Mouse (Mus musculus) ES-E14 (cell line): ENCODE measurements around the gene Cyld.

Experiments
- HCFC1 ChIP-seq: IDR thresholded peaks from 2 replicates; pipeline ENCODE4 v1.6.1; 2012; ENCODE audit warnings: low read length, inconsistent platforms, borderline replicate concordance; ENCODE audit not compliant: insufficient read depth
- MAFK ChIP-seq: IDR thresholded peaks from 2 replicates; pipeline ENCODE4 v1.6.1; 2014; ENCODE audit warnings: mild to moderate bottlenecking, low read depth, low read length, inconsistent platforms; ENCODE audit not compliant: insufficient read depth
- ZC3H11A ChIP-seq: IDR thresholded peaks from 2 replicates; pipeline ENCODE4 v1.6.1; 2012; ENCODE audit warnings: low read depth, mild to moderate bottlenecking, inconsistent platforms, low read length, borderline replicate concordance
- ZNF384 ChIP-seq: IDR thresholded peaks from 2 replicates; pipeline ENCODE4 v1.6.1; 2012; ENCODE audit warnings: low read depth, low read length, inconsistent platforms

DNA sequence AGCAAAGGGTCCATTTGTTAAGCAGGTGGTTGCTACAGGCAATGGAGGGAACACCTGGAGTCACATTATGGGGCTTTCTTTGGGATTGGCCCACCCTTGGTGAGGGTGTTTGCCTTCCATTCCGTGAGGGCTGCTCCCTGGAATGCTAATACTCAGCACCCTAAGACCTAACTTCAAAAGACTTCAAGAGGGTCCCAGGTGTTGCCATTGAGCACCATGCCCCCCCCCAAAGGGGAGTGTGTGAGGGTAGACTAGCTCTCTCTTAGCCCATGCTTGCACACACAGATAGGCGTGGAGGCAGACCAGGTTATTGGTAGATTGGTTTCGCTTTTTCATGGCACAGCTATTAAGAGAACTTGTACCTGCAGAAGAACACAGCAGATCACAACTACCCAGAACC, 83.3 kb downstream of the Cyld start:
- TF ChIP-seq MAFK, result no peak
- no peak for TF ChIP-seq ZC3H11A
- no peak for TF ChIP-seq ZNF384
- TF ChIP-seq HCFC1, result no peak
